Mouse (Mus musculus): ENCODE measurements around the gene Igf2r.
A peak's percentile ranks its signal among the peaks of the same experiment; 100 is the strongest.

DNA sequence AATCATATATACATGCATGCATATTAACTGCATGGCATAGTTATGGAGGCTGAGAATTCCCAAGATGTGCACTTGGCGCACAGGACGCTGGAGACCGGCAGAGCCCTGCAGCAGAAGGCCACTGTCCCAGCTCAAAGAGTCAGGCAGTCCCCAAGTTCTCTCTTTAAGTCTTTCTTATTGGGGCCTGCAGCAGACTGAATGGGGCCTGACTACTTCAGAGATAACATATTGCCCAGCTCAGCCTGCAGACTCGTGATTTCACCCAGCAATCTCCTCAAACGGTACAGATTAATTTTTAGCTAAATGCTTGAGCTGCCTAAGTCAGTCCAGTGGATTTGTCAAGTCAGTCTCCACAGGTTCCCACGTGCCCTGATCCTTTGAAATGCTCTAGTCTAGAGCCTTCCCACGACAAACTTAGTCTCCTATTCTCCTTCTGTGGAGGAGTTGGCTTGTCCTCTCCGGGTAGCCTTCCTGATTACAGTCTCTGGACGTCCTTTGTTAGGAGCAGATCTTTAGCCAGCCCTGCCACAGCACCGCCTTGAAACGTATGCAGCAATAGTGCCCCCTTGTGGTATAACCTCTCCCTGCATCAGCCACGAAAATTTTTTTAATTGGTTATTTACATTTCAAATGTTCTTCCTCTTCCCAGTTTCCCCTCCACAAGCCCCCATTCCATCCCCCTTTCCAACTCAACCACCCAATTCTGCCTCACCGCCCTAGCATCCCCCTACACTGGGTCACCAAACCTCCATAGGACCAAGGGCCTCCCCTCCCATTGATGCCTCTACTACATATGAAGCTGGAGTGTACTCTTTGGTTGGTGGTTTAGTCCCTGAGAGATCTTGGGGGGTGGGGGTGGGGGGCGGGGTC is 40.9 kb upstream of the Igf2r start:
- TF ChIP-seq POLR2A (IDR thresholded peaks at IDR 0.05; ENCODE audit: control insufficient read depth, low read depth, low read length) (no peak), CTCF (IDR thresholded peaks at IDR 0.05; ENCODE audit: control insufficient read depth, insufficient read depth, insufficient replicate concordance, low read depth, low read length) (peak; percentile 76; the same call in 1 of the 2 replicates)

Measured in testis, adult 2 months (tissue).